Mouse (Mus musculus) embryonic fibroblast, embryonic 13.5 days (primary cell): ENCODE data around the gene Cideb.

ENCODE experiments used
- CTCF ChIP-seq: IDR thresholded peaks from 2 replicates; pipeline ENCODE4 v1.5.1; 2011; ENCODE audit warnings: mild to moderate bottlenecking, control low read depth, low read length, moderate library complexity, borderline replicate concordance; ENCODE audit not compliant: insufficient read depth
- POLR2A ChIP-seq: IDR thresholded peaks from 2 replicates; pipeline ENCODE4 v1.6.1; 2011; ENCODE audit warnings: low read depth, mild to moderate bottlenecking, control low read depth, low read length, moderate library complexity

- TF ChIP-seq POLR2A = no peak
- no peak for TF ChIP-seq CTCF
Observed at GRCm38 (mm10) chr14:55730531-55731032, 27.7 kb downstream of the Cideb start.
